Mouse (Mus musculus) liver, postnatal 0 days (tissue): ENCODE results near the gene Xylt1. TPM values are rescaled to one million over a fixed set of nuclear protein-coding genes. Genes with fewer than 3 reads are reported as not detected.
A peak's percentile ranks its signal among the peaks of the same experiment; 100 is the strongest.

Source experiments
- ATAC-seq: fragments of 200-750 bp; cut with Nextera tagmentation; 2 replicates; pipeline ENCODE4 v1.8.0; 2017; ENCODE audit warnings: mild to moderate bottlenecking, moderate library complexity
- DNase-seq: peaks from one replicate; pipeline ENCODE4 v3.0.0-alpha.2; 2016
- H3K27ac ChIP-seq: fragments of 300-500 bp; sonication (generic); 2 replicates; pipeline ENCODE4 v1.5.1; 2014; ENCODE audit warnings: antibody characterized with exemption, moderate library complexity, mild to moderate bottlenecking, low read depth
- H3K27me3 ChIP-seq: fragments of 300-500 bp; sonication (generic); 2 replicates; pipeline ENCODE4 v1.6.1; 2014; ENCODE audit warnings: low read length, control low read depth, mixed read lengths; ENCODE audit not compliant: insufficient read depth
- H3K36me3 ChIP-seq: fragments of 300-500 bp; sonication (generic); replicated peaks from 2 replicates; pipeline ENCODE4 v1.6.1; 2014; ENCODE audit warnings: mild to moderate bottlenecking, control low read depth, low read length, moderate library complexity, mixed read lengths; ENCODE audit not compliant: insufficient read depth
- H3K4me1 ChIP-seq: fragments of 300-500 bp; sonication (generic); 2 replicates; pipeline ENCODE4 v1.6.1; 2014; ENCODE audit warnings: antibody characterized with exemption, mild to moderate bottlenecking, control low read depth; ENCODE audit not compliant: insufficient read depth
- H3K4me2 ChIP-seq: fragments of 300-500 bp; sonication (generic); 2 replicates; pipeline ENCODE4 v1.6.1; 2014; ENCODE audit warnings: low read depth, mild to moderate bottlenecking, low read length, moderate library complexity, mixed read lengths
- H3K4me3 ChIP-seq: fragments of 300-500 bp; sonication (generic); 2 replicates; pipeline ENCODE4 v1.5.1; 2014; ENCODE audit warnings: low read depth, low read length
- H3K9ac ChIP-seq: fragments of 300-500 bp; sonication (generic); replicated peaks from 2 replicates; pipeline ENCODE4 v1.6.1; 2014; ENCODE audit warnings: mild to moderate bottlenecking, moderate library complexity
- H3K9me3 ChIP-seq: fragments of 300-500 bp; sonication (generic); 2 replicates; pipeline ENCODE4 v1.6.1; 2016; ENCODE audit warnings: mild to moderate bottlenecking, control low read depth, low read length, mixed read lengths
- CTCF ChIP-seq: sonication (generic); IDR thresholded peaks from 2 replicates; pipeline ENCODE4 v1.5.1; 2016; ENCODE audit warnings: antibody characterized with exemption, low read depth
- EP300 ChIP-seq: IDR thresholded peaks from 2 replicates; pipeline ENCODE4 v1.6.1; 2016; ENCODE audit warnings: antibody characterized with exemption, low read depth, mild to moderate bottlenecking
- WGBS: fragments of 180-500 bp; shearing (Covaris S2); extraction: QIAGEN DNeasy Blood & Tissue Kit; methylation state at CpG from one replicate; pipeline ENCODE4 v1.1.7; 2014; ENCODE audit not compliant: insufficient replicate concordance; 5-methylcytosine and 5-hydroxymethylcytosine counted together
- polyA plus RNA-seq: library from polyadenylated mRNA; unstranded; fragments of >200 nt; fragmentation: Nextera tagmentation; extraction: Ambion mirVana; gene quantifications from 2 replicates; pipeline ENCODE4 v1.2.1, GENCODE M21; 2015

Gene Xylt1
- polyA plus RNA-seq, 1 experiment from 2014 or later = 0.31 TPM

DNA sequence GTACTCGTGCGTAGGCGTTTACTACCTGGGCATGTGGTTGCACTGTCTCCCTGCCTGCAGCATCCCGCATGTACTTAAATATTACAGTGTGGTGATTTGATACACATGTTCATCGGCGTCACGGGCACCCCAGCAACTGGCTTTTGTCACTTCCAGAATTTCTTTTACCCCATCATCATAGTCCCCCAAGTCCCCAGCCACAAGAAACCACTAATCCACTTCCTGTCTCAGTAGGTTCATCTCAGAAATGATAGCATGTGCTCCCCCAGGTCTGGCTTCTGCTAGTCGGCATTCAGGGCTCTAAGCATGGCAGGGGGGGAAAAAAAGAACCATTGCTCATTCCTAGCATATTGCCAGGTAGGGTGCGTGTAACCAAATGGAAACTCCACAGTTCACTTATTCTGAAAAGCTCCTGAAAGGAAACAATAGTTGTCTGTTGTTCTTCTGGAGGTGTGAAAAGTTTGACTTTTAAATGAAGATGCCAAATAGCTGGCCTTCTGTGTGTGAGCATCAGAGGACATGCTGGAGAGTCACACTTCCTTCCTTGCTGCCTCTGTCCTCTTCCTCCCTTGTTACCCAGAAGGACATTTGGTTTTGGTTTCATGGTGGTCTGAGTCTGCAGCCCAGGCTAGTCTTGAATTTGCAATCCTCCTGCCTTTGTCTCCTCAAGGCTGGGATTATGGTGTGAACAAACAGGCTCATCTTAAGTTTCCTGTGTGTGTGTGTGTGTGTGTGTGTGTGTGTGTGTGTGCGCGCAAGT lies 74.2 kb downstream of the Xylt1 start:
- H3K27me3 ChIP-seq = no peaks in the 10 kb centered on the region
- no peak for ATAC-seq
- no peak overlapping the region for H3K4me3 ChIP-seq
- no peaks in the 10 kb centered on the region for H3K36me3 ChIP-seq
- no peaks in the 10 kb centered on the region for H3K4me1 ChIP-seq
- H3K9ac ChIP-seq = no peak overlapping the region
- TF ChIP-seq CTCF (no peak), EP300 (no peak)
- H3K4me2 ChIP-seq = no peak overlapping the region
- H3K9me3 ChIP-seq = no peaks in the 10 kb centered on the region
- no peak overlapping the region for H3K27ac ChIP-seq
- DNase-seq = no peak
- 73% methylated on average over 11 of the region's 11 CpGs for WGBS

DNA sequence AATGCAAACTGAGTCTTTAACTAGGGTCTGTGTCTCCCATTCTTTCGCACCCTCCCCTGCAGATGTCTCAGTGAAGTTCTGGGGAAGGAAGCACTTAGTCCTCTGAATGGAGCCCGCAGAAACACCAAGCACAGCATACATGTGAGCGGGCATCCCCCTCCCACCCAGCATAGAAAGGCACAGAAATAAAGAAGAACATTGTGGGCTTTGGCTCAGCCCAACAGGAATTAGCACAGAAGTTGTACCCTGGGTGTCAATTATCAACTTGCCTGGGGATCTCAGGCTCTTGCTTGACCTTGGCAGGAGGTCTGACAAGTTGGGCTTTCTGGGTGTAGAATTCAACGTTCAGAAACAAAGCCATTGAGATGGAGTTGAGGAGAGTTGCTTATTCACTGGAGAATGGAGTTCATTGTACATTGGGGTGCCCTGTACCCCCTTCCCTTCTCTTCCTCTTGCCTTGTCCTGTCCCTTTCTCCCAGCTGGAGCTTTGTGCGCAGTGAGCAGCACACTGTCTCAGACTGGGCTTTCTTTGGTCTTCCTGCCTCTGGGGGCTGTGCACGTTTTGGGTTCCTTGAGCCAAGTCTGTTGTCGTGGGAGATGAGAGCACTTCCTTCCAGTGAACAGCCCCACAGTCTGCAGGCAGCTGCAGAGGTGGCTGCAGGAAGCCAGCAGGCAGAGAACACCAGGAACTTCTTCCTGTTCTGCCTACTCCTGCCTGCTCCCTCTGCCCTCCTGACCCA lies 81.6 kb downstream of the Xylt1 start:
- 38% methylated on average over 7 of the region's 7 CpGs for WGBS
- no peak for DNase-seq

DNA sequence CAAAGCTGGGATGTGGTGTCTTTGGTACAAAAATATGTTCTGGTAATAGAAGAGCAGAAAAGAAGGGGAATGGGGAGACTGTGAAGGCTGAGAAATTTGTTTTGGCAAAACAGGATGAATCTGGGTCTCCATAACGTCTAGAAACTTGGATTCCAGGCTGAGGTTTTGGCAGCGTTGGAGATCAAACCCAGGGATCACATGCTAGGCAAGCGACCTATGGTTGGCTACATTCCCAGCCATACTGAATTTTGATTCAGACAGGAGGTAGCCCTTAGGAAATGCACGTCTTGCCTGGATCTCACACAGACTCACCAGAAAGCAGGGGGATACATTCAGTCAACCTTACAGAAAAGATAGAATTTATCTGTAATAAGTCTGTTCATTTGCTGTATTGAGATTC lies 84.2 kb downstream of the Xylt1 start:
- Histone ChIP-seq H3K4me3 (no peak overlapping the region), H3K4me2 (no peak overlapping the region), H3K9me3 (no peaks in the 10 kb centered on the region), H3K36me3 (no peaks in the 10 kb centered on the region), H3K4me1 (peaks cover 3% of the 10 kb centered on the region), H3K9ac (no peak overlapping the region), H3K27ac (no peak overlapping the region), H3K27me3 (no peaks in the 10 kb centered on the region)
- 69% methylated on average over 4 of the region's 4 CpGs for WGBS
- no peak for ATAC-seq
- TF ChIP-seq CTCF = no peak
- TF ChIP-seq EP300 = no peak
- DNase-seq = no peak

More for the DNA sequence above, 81.6 kb downstream of the Xylt1 start:
- Histone ChIP-seq H3K36me3 (no peaks in the 10 kb centered on the region), H3K4me2 (no peak overlapping the region), H3K9ac (no peak overlapping the region), H3K4me1 (no peaks in the 10 kb centered on the region), H3K9me3 (no peaks in the 10 kb centered on the region), H3K27me3 (no peaks in the 10 kb centered on the region), H3K27ac (no peak overlapping the region), H3K4me3 (no peak overlapping the region)
- no peak for ATAC-seq
- TF ChIP-seq EP300 = no peak

DNA sequence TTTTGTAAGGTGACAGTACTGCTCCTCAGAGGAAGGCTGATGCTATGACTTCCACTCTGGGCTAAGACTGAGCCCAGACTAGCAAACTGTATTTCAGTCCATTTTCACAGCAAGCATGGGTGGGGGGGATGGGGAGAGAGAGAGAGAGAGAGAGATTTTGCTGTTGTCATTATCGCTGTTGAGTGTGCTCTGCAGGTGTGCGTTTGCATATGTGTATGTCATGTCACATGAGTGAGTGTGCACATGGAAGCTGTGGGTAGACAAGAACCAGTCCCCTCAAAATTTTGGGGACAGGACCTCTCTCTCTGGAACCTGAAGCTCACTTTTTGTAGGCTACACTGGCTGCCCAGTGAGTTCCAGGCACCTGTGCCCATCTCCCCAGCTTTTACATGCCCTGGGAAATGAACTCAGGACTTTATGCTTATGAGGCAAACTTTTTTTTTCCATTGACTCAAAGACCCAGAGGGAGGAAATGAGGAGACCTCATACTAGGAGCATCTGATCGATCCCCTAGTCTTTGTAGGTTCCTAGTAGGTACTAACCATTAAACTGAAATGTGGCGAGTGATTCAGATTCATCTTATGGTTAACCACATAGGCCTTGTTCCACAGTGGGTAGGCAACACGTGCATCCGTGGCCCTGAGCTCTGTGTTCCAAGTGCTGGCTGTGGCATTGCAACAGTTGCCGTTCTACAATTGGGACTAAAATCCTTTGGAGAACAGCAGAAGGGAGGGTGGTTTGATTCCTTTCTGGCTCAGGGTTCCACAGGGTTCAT lies 85.4 kb downstream of the Xylt1 start:
- no peak for DNase-seq
- TF ChIP-seq CTCF (no peak), EP300 (no peak)

DNA sequence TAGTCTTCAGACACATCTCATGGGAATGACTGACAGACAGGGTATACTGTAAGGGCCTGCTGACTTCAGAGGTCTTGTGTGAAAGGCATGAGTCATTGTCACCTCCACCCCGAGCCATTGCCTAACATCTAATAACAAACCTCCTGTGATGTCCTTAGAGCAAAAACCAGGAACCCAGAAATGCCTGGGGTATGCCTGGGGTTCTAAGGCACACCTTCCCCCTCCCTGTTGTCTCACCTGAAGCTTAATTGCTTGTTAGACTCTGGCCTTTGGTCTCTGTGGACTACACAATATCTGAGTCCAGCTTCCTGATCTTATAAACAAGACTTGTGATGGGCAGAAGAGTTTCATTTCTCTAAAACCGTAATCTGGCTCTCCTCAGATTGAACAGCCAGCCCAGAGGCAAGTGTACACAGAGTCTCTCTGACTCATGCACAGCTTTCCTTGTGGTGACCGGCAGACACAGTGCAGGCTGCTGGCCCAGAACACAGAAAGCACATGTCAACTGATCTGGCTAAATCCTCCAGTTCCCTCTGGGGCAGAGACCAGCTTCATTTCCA lies 89.5 kb downstream of the Xylt1 start:
- no peaks in the 10 kb centered on the region for H3K36me3 ChIP-seq
- no peaks in the 10 kb centered on the region for H3K27me3 ChIP-seq
- peaks cover 11% of the 10 kb centered on the region for H3K4me1 ChIP-seq
- no peak for TF ChIP-seq CTCF
- TF ChIP-seq EP300 = no peak
- H3K9ac ChIP-seq = no peak overlapping the region
- 59% methylated on average over 3 of the region's 3 CpGs for WGBS
- no peak overlapping the region for H3K4me2 ChIP-seq
- H3K4me3 ChIP-seq = no peak overlapping the region
- no peaks in the 10 kb centered on the region for H3K9me3 ChIP-seq
- DNase-seq (no peak), ATAC-seq (peak; percentile 63)
- 0 out of 2 replicates have a peak overlapping the region, but pooled peaks have one; percentile 22 for H3K27ac ChIP-seq

More for the DNA sequence above, 85.4 kb downstream of the Xylt1 start:
- WGBS = 70% methylated on average over 7 of the region's 7 CpGs
- no peak overlapping the region for H3K4me2 ChIP-seq
- no peak overlapping the region for H3K27ac ChIP-seq
- no peaks in the 10 kb centered on the region for H3K36me3 ChIP-seq
- no peak overlapping the region for H3K4me3 ChIP-seq
- no peaks in the 10 kb centered on the region for H3K9me3 ChIP-seq
- no peaks in the 10 kb centered on the region for H3K27me3 ChIP-seq
- peaks cover 11% of the 10 kb centered on the region for H3K4me1 ChIP-seq
- no peak for ATAC-seq
- H3K9ac ChIP-seq = no peak overlapping the region
